Mouse (Mus musculus): ENCODE measurements at regions not wholly inside any gene's neighbourhood (a gene's known extent, or its start where the extent isn't known, plus 50 kb on each side); places are given as distances from the start of the nearest gene placed in this dataset.
"Not testable (repeated sequence)": the region's sequence is repeated elsewhere in the genome, so short reads cannot be mapped to it uniquely, and the experiment has no call there.

DNA sequence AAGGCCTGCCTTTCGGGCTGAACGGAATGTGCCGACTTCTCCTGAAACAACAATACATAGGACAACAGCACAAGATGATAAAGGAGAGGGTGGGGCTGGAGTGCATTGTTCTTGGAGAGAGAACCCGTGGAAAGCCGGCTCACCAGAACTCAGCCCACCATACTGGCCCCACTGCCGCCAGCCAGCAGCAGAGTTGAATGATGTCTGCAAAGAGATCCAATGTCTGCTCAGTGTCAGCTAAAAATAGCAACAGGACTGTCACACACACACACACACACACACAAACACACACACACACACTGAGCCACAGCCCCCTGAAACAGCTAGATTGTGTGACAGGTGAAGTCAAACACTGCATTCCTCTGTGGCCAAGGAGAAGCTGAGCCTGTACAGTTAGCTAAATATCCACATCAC, 58.9 kb upstream of the Xcl1 start:
- no peak overlapping the region for H3K27ac ChIP-seq (ENCODE audit: control insufficient read depth, low read depth, low read length)
- no peaks in the 10 kb centered on the region for H3K79me2 ChIP-seq (ENCODE audit: control insufficient read depth, insufficient read depth, low read length, poor library complexity)
- H3K27me3 ChIP-seq (ENCODE audit: control insufficient read depth in 1 of 2, insufficient read depth in 2 of 2, low read length in 2 of 2): no peaks in the 10 kb centered on the region
- H3K36me3 ChIP-seq (ENCODE audit: control insufficient read depth in 1 of 2, insufficient read depth in 2 of 2, low read length in 2 of 2): no peaks in the 10 kb centered on the region
- no peak for TF ChIP-seq POLR2AphosphoS2 (IDR thresholded peaks at IDR 0.05; ENCODE audit: low read length)
- no peak for TF ChIP-seq CHD2 (IDR thresholded peaks at IDR 0.05; ENCODE audit: low read length)
- no peak for TF ChIP-seq E2F4 (IDR thresholded peaks at IDR 0.05; ENCODE audit: borderline replicate concordance, low read depth, low read length)
- TF ChIP-seq BHLHE40 (IDR thresholded peaks at IDR 0.05; ENCODE audit: borderline replicate concordance, low read depth, low read length): no peak
- TF ChIP-seq USF2 (IDR thresholded peaks at IDR 0.05; ENCODE audit: borderline replicate concordance in 1 of 2, insufficient read depth in 1 of 2, low read depth in 1 of 2, low read length in 2 of 2): no peak
- TF ChIP-seq CHD1 (IDR thresholded peaks at IDR 0.05; ENCODE audit: low read depth, low read length): no peak
- TF ChIP-seq MAFK (IDR thresholded peaks at IDR 0.05; ENCODE audit: borderline replicate concordance, low read depth, low read length): no peak
- no peak for TF ChIP-seq UBTF (IDR thresholded peaks at IDR 0.05; ENCODE audit: borderline replicate concordance, insufficient read depth, low read depth, low read length)
- TF ChIP-seq MEF2A (IDR thresholded peaks at IDR 0.05; ENCODE audit: extremely low read depth, insufficient replicate concordance, low read depth, low read length, poor library complexity, severe bottlenecking): no peak
- no peak for TF ChIP-seq NELFE (IDR thresholded peaks at IDR 0.05; ENCODE audit: low read depth, low read length)
- no peak overlapping the region for H3K9ac ChIP-seq (ENCODE audit: control insufficient read depth, low read depth, low read length, poor library complexity, severe bottlenecking)
- DNase-seq (ENCODE audit: low read depth, low spot score): no peak
- H3K4me1 ChIP-seq (ENCODE audit: control insufficient read depth in 1 of 2, insufficient read depth in 2 of 2, low read length in 2 of 2): no peaks in the 10 kb centered on the region
- H3K4me3 ChIP-seq (ENCODE audit: control insufficient read depth in 1 of 2, insufficient read depth in 1 of 2, low read depth in 2 of 2, low read length in 2 of 2): no peak overlapping the region
- H3K9me3 ChIP-seq (replicated peaks; ENCODE audit: insufficient read depth, low read length): no peaks in the 10 kb centered on the region

DNA sequence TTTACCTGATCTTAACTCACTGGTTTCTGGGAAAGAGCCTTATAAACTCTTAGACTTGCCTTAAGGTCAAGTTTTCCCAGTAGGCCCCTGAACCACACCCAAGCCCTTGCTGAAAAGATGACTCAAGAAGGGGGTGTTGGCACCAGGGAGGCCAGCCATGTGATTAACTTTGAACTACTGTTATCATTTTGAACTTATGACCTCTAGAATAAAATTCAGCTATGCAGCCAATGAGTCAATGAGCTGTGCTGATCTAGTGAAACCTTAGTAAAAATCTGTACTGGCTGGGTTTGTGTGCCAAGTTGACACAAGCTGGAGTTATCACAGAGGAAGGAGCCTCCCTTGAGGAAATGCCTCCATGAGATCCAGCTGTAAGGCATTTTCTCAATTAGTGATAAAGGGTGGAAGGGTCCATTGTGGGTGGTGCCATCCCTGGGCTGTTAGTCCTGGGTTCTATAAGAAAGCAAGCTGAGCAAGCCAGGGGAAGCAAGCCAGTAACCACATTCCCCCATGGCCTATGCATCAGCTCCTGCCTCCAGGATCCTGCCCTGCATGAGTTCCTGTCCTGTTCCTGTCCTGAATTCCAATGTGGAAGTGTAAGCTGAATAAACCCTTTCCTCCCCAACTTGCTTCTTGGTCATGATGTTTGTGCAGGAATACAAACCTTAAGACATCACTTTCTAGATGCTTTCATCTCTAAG, 58.0 kb upstream of the Xcl1 start:
- not testable (repeated sequence) for H3K4me1 ChIP-seq (ENCODE audit: control insufficient read depth in 1 of 2, insufficient read depth in 2 of 2, low read length in 2 of 2); H3K4me3 ChIP-seq (ENCODE audit: control insufficient read depth in 1 of 2, insufficient read depth in 1 of 2, low read depth in 2 of 2, low read length in 2 of 2); H3K79me2 ChIP-seq (ENCODE audit: control insufficient read depth, insufficient read depth, low read length, poor library complexity); DNase-seq (ENCODE audit: low read depth, low spot score); H3K27me3 ChIP-seq (ENCODE audit: control insufficient read depth in 1 of 2, insufficient read depth in 2 of 2, low read length in 2 of 2); H3K36me3 ChIP-seq (ENCODE audit: control insufficient read depth in 1 of 2, insufficient read depth in 2 of 2, low read length in 2 of 2); H3K27ac ChIP-seq (ENCODE audit: control insufficient read depth, low read depth, low read length); H3K9me3 ChIP-seq (replicated peaks; ENCODE audit: insufficient read depth, low read length); H3K9ac ChIP-seq (ENCODE audit: control insufficient read depth, low read depth, low read length, poor library complexity, severe bottlenecking)

DNA sequence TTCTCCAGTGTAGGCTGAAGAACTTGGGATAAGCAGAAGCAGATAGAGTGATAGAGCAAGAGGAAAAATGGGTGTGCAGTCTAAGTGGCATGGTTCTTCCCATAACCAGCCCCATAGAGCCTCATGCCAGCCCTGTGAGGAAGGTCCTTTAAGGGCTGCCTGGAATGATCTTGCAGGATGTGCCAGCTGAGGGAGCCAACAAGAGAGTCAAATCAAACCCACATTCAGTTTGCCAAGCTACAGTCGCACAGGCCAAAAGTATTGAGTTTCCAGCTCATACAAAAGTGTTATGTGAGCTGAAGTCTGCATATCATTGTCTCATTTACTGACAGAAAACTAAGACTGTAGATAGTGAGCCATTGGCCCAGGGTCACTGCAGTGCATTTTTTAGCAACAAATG, 53.7 kb upstream of the Xcl1 start:
- H3K27ac ChIP-seq (ENCODE audit: control insufficient read depth, low read depth, low read length): no peak overlapping the region
- no peaks in the 10 kb centered on the region for H3K79me2 ChIP-seq (ENCODE audit: control insufficient read depth, insufficient read depth, low read length, poor library complexity)
- H3K36me3 ChIP-seq (ENCODE audit: control insufficient read depth in 1 of 2, insufficient read depth in 2 of 2, low read length in 2 of 2): no peaks in the 10 kb centered on the region
- H3K4me3 ChIP-seq (ENCODE audit: control insufficient read depth in 1 of 2, insufficient read depth in 1 of 2, low read depth in 2 of 2, low read length in 2 of 2): no peak overlapping the region
- DNase-seq (ENCODE audit: low read depth, low spot score): no peak
- no peaks in the 10 kb centered on the region for H3K27me3 ChIP-seq (ENCODE audit: control insufficient read depth in 1 of 2, insufficient read depth in 2 of 2, low read length in 2 of 2)
- no peak for TF ChIP-seq UBTF (IDR thresholded peaks at IDR 0.05; ENCODE audit: borderline replicate concordance, insufficient read depth, low read depth, low read length)
- TF ChIP-seq SMC3 (IDR thresholded peaks at IDR 0.05; ENCODE audit: low read depth, low read length): no peak
- TF ChIP-seq NELFE (IDR thresholded peaks at IDR 0.05; ENCODE audit: low read depth, low read length): no peak
- no peak for TF ChIP-seq MXI1 (IDR thresholded peaks at IDR 0.05; ENCODE audit: low read depth, low read length)
- TF ChIP-seq EP300 (IDR thresholded peaks at IDR 0.05; ENCODE audit: low read depth in 1 of 2, low read length in 2 of 2): no peak
- no peak for TF ChIP-seq GABPA (IDR thresholded peaks at IDR 0.05; ENCODE audit: low read depth, low read length)
- no peak for TF ChIP-seq RAD21 (IDR thresholded peaks at IDR 0.05; ENCODE audit: low read depth, low read length)
- TF ChIP-seq CHD2 (IDR thresholded peaks at IDR 0.05; ENCODE audit: low read length): no peak
- no peak for TF ChIP-seq MAZ (IDR thresholded peaks at IDR 0.05; ENCODE audit: low read depth, low read length)
- TF ChIP-seq HCFC1 (IDR thresholded peaks at IDR 0.05; ENCODE audit: low read depth, low read length): no peak
- H3K9ac ChIP-seq (ENCODE audit: control insufficient read depth, low read depth, low read length, poor library complexity, severe bottlenecking): no peak overlapping the region
- H3K4me1 ChIP-seq (ENCODE audit: control insufficient read depth in 1 of 2, insufficient read depth in 2 of 2, low read length in 2 of 2): no peaks in the 10 kb centered on the region
- no peaks in the 10 kb centered on the region for H3K9me3 ChIP-seq (replicated peaks; ENCODE audit: insufficient read depth, low read length)

Measured in MEL (cell line).